Mouse (Mus musculus): Measurements from ENCODE around the gene Ercc8. TPM values are rescaled to one million over a fixed set of nuclear protein-coding genes. Genes with fewer than 3 reads are reported as not detected.

Ercc8 gene
- polyA plus RNA-seq, 1 experiment from 2014 or later, result 25.6 TPM

DNA sequence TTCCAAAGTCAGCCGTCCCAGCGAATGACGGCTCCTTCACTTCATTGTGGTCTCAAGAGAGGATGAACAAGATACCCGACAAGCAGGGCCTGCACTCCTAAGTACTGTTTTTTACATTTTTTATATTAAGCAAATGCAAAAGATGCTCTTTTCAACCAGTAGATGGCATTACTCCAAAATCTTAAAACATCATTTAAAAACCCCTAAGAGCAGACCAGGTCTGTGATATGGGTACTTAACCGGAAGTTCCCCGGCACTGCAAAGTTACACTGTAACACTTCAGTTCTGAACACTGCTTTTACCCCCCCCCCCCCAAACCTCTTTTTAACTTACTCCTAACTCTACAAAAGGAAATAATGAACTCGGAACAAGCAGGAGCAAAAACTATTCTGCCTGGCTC is 29.5 kb upstream of the Ercc8 start:
- H3K27ac ChIP-seq, result no peak overlapping the region
- H3K36me3 ChIP-seq (ENCODE audit: poor library complexity, severe bottlenecking), result no peaks in the 10 kb centered on the region
- no peak for ATAC-seq
- 50% methylated on average over 7 of the region's 7 CpGs for WGBS
- H3K9me3 ChIP-seq (replicated peaks), result no peaks in the 10 kb centered on the region
- H3K4me2 ChIP-seq, result no peak overlapping the region
- peaks cover 2% of the 10 kb centered on the region; the same call in 1 of the 2 replicates for H3K4me1 ChIP-seq
- no peak overlapping the region for H3K9ac ChIP-seq
- no peaks in the 10 kb centered on the region for H3K27me3 ChIP-seq
- no peak overlapping the region for H3K4me3 ChIP-seq

DNA sequence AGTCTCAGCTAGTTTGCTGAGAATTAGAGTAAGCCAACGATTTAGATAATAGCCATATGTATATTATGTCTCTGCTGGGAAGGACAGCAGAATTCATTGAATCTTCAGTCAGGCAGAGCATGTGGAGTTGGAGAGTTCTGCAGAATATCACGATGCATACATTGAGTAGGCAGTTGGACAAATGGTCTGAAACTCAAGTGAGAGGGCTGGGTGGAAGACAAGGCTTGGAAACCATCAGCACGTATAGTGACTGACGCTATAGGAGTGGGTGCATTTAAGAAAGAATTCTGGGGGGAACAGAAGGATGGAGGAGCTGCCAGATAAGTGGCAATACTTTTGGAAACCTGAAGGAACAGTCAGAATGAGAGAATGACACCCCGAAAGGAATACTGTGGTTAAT is 27.8 kb upstream of the Ercc8 start:
- no peaks in the 10 kb centered on the region for H3K4me1 ChIP-seq
- no peak for ATAC-seq
- H3K4me3 ChIP-seq, result no peak overlapping the region
- H3K9me3 ChIP-seq (replicated peaks), result no peaks in the 10 kb centered on the region
- H3K9ac ChIP-seq, result no peak overlapping the region
- WGBS, result 92% methylated on average over 5 of the region's 5 CpGs
- no peak overlapping the region for H3K27ac ChIP-seq
- H3K27me3 ChIP-seq, result no peaks in the 10 kb centered on the region
- H3K4me2 ChIP-seq, result no peak overlapping the region
- no peaks in the 10 kb centered on the region for H3K36me3 ChIP-seq (ENCODE audit: poor library complexity, severe bottlenecking)

DNA sequence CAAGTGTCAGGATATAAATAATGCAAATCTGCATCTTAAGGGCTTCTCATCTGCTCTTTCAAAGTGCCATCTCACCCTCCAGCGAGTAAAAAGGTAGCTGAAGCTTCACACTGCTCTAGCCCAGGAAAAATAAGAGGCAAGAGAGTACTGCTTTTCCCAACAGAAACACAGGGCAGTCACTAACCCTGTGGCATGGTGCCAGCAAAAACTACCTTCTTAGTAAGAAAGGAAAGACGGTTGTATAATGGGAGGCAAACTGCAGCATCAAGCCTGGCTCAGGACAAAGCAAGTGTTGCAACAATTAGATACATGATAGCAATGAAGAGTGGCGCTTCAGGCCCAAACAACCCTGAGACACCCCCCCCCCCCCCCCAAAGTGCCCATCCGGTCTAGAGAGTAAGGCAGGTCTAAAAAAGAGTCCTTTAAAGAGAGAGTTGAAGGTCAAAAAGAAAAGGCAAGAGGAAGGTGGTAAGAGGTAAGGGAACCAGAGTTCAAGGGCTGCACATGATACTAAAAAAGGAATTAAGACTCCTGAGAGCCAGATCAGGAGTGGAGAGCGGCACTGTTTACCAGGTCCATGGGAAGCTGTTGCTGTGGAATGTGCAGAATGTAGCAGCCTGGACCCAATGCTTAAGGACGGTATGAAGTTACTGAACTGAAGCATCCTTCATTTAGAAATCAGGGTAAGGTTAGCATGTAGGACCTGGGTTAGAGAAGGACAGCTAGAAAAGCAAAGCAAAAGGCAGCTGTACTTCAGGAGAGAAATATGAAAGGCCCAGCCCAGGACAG is 26.3 kb upstream of the Ercc8 start:
- ATAC-seq, result no peak
- H3K9ac ChIP-seq, result no peak overlapping the region
- H3K36me3 ChIP-seq (ENCODE audit: poor library complexity, severe bottlenecking), result no peaks in the 10 kb centered on the region
- H3K4me1 ChIP-seq, result no peaks in the 10 kb centered on the region
- H3K4me2 ChIP-seq, result no peak overlapping the region
- no peaks in the 10 kb centered on the region for H3K9me3 ChIP-seq (replicated peaks)
- H3K27ac ChIP-seq, result no peak overlapping the region
- H3K27me3 ChIP-seq, result no peaks in the 10 kb centered on the region
- no peak overlapping the region for H3K4me3 ChIP-seq
- WGBS, result 62% methylated on average over 6 of the region's 6 CpGs

DNA sequence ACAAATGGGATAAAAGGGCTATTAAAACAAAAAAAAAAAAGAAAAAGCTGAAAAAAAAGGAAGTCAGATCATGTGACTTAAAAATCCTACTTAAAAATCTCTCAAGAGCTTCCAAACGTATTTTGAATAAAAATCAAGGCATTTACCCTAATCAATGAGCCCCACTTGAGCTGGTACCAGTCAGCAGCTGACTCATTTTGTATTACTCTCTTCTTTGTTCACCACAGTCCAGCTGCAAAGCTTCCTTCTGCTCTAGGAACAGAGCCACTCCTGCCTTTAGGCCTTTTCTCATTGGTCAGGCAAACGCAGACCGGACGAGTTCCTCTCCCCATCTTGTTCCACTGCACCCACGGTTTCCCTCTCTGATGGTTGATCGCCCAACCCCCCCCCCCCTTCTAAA is 22.9 kb upstream of the Ercc8 start:
- Histone ChIP-seq H3K4me1 (no peaks in the 10 kb centered on the region), H3K36me3 (ENCODE audit: poor library complexity, severe bottlenecking) (no peaks in the 10 kb centered on the region), H3K9me3 (replicated peaks) (no peaks in the 10 kb centered on the region), H3K27ac (no peak overlapping the region), H3K4me2 (no peak overlapping the region), H3K9ac (no peak overlapping the region), H3K4me3 (no peak overlapping the region), H3K27me3 (no peaks in the 10 kb centered on the region)
- WGBS, result 64% methylated on average over 6 of the region's 6 CpGs
- ATAC-seq, result peak; percentile 82; the same call in 1 of the 2 replicates

DNA sequence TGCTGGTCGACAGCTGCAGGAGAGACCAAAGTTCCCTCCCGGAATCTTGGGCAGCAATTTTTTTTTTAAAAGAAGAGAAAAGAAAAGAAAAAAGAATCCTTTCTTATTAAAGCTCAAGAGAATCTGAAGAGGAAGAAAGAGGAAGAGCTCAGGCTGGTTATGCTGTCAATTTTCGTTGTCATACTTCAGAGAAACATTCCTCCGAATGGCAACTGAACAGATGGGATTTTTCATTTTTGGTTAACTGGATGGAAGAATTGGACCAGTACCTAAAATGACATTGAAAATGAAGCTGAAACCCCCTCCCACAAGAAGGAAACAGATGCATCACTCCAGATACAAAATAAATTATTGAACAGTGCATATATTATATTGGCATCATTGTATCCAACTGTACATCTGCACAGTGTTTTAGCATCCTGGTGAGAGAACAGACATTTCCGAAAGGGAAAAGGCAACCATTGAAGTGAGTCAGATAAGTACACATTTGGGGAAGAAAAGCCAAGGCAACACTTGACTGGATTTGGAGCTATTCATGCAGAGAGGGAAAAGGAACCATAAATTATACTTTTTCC is 20.0 kb upstream of the Ercc8 start:
- Histone ChIP-seq H3K9ac (no peak overlapping the region), H3K4me2 (no peak overlapping the region), H3K27me3 (no peaks in the 10 kb centered on the region), H3K9me3 (replicated peaks) (no peaks in the 10 kb centered on the region), H3K27ac (no peak overlapping the region), H3K4me1 (no peaks in the 10 kb centered on the region), H3K4me3 (no peak overlapping the region), H3K36me3 (ENCODE audit: poor library complexity, severe bottlenecking) (no peaks in the 10 kb centered on the region)
- WGBS, result 87% methylated on average over 5 of the region's 5 CpGs
- ATAC-seq, result no peak; the same call in 1 of the 2 replicates

DNA sequence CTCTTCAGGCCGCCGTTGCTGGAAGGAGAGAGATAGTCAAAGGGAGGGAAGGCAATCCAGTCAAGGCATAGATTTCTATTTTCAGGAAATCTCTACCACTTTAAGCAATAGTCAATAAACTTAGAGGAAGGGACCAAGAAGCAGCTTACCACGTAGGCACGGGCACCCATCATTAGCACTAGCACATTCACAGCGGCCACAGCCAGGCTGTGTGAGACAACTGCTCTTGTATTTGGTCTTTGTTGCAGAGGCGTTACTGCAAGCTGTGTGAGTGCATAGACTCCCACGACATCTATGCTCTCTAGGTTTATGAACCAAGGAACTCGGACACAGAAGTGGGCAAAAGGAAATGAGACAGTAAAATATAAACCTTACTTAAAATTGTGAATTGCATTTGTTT is 14.4 kb upstream of the Ercc8 start:
- Histone ChIP-seq H3K27me3 (no peaks in the 10 kb centered on the region), H3K4me1 (no peaks in the 10 kb centered on the region), H3K36me3 (ENCODE audit: poor library complexity, severe bottlenecking) (no peaks in the 10 kb centered on the region), H3K4me3 (no peak overlapping the region), H3K9me3 (replicated peaks) (no peaks in the 10 kb centered on the region; the same call in 1 of the 2 replicates), H3K9ac (no peak overlapping the region), H3K4me2 (no peak overlapping the region), H3K27ac (no peak overlapping the region)
- ATAC-seq, result no peak
- WGBS, result 91% methylated on average over 8 of the region's 8 CpGs

DNA sequence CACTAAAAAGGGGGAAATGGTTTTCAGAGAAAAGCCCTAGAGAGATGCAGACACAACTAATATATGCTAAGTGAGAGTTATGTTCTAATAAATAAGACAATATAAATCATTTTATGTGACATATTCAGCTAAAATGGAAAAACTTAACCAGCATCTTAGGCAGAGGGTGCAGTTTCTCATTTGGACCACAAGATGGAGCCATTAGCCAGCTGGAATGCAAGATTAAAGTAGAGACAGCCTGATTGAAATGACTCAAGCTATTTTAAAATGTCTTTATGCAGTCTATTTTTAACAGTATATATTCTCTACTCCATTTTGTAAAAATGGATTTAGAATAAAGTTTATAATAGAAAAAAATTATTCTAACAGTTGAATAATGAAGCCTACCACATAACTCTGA is 6.7 kb upstream of the Ercc8 start:
- Histone ChIP-seq H3K4me2 (no peak overlapping the region), H3K4me3 (no peak overlapping the region), H3K27me3 (no peaks in the 10 kb centered on the region), H3K4me1 (no peaks in the 10 kb centered on the region), H3K36me3 (ENCODE audit: poor library complexity, severe bottlenecking) (no peaks in the 10 kb centered on the region), H3K9ac (no peak overlapping the region), H3K27ac (no peak overlapping the region), H3K9me3 (replicated peaks) (no peaks in the 10 kb centered on the region; the same call in 1 of the 2 replicates)
- ATAC-seq, result no peak

DNA sequence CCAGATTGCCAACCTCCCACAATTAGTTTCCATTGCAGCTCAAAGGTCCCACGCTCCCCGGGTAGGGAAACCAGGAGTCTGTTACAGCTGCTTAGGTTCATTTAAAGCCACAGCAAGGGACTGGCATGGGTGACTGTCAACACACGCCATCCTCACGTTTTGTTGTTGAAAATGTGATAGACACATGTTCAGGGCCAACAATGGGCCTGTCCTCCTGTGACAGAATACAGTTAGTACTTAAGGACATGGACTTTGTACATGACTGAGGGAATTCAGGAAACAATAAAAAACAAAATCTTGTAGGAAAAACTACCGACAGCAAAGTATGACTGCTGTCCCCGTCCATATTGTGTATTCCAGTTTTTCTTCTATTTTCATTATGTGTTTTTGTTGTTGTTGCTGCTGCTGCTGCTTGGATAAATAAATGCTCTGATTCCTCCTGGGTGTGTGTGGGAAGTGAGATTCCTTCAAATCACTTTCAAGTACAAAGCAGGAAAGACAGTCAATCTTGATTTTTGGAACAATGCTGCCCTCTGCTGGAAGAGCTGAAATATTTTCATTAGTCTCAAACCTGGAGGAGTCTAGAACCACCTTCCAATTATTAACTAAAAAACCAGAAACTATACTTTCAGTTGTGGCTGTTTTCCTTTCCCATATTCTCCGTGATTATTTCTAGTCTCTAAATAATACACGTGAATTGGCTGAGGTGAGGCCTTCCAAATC is 5.7 kb upstream of the Ercc8 start:
- no peak overlapping the region for H3K4me3 ChIP-seq
- no peak overlapping the region for H3K27ac ChIP-seq
- no peaks in the 10 kb centered on the region for H3K9me3 ChIP-seq (replicated peaks)
- no peaks in the 10 kb centered on the region for H3K36me3 ChIP-seq (ENCODE audit: poor library complexity, severe bottlenecking)
- WGBS, result 64% methylated on average over 8 of the region's 8 CpGs
- H3K4me1 ChIP-seq, result peaks cover 4% of the 10 kb centered on the region
- H3K4me2 ChIP-seq, result no peak overlapping the region
- peak; percentile 61 for ATAC-seq
- H3K27me3 ChIP-seq, result no peaks in the 10 kb centered on the region
- no peak overlapping the region for H3K9ac ChIP-seq

DNA sequence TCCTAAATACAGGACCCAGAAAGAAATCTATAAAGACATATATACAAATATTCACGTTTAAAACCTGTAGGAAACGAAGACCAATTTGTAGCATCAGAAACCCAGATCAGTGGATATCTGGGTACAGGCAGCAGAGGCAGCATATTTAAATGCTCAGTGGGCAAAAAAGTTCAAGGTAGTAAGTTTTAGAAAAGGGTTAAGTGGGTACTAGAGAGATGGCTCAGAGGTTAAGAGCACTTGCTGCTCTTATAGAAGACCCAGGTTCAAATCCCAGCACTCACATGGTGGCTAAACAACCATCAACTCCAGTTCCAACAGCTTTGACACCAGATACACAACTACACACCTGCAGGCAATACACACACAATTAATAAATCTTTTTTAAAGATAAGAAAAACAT is 1.4 kb upstream of the Ercc8 start:
- Histone ChIP-seq H3K27ac (no peak overlapping the region), H3K27me3 (no peaks in the 10 kb centered on the region), H3K9me3 (replicated peaks) (no peaks in the 10 kb centered on the region), H3K36me3 (ENCODE audit: poor library complexity, severe bottlenecking) (peaks cover 11% of the 10 kb centered on the region), H3K9ac (no peak overlapping the region), H3K4me2 (peak overlapping the region; percentile 89), H3K4me1 (peaks cover 16% of the 10 kb centered on the region), H3K4me3 (peak overlapping the region; percentile 88; the same call in 1 of the 2 replicates)
- 89% methylated on average over 2 of the region's 2 CpGs for WGBS
- ATAC-seq, result no peak

DNA sequence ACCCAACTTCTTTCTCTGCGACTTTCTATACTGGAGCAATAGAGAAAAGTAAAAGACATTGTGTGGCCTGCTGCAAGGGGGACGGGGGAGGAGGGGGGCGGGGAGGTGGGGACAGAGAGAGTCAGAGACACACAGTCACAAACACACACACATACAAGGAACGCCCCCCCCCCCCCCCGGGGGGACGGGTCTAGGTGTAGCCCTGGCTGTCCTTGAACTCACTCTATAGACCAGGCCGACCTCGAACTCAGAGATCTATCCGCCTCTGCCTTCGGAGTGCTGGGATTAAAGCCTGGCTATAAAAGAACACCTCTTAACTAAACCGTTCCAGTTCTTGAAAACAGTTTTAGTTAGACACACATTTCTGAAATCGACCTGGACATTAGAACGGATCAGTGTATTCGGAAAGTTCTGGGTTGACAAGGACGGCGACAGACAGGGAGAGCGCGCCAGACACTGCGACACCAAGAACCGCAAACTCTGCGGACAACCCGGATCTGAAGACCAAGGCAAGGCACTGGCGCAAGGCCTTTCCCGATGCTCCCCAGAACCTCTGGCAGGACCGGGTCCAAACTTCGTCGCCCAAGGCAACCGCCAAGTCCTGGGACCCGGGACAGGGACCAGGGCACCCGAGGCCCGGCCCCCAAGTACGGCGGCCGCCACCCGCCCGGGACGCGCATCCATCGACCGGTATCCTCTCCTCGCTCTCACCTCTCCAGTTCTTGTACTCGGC is 633 bp upstream of the Ercc8 start:
- Histone ChIP-seq H3K9me3 (replicated peaks) (no peaks in the 10 kb centered on the region), H3K4me3 (peak overlapping the region; percentile 88), H3K4me2 (peak overlapping the region; percentile 89), H3K4me1 (peaks cover 16% of the 10 kb centered on the region), H3K36me3 (ENCODE audit: poor library complexity, severe bottlenecking) (peaks cover 13% of the 10 kb centered on the region), H3K27ac (no peak overlapping the region), H3K9ac (peak overlapping the region; percentile 79), H3K27me3 (no peaks in the 10 kb centered on the region)
- no peak for ATAC-seq
- 1% methylated on average over 41 of the region's 42 CpGs for WGBS

DNA sequence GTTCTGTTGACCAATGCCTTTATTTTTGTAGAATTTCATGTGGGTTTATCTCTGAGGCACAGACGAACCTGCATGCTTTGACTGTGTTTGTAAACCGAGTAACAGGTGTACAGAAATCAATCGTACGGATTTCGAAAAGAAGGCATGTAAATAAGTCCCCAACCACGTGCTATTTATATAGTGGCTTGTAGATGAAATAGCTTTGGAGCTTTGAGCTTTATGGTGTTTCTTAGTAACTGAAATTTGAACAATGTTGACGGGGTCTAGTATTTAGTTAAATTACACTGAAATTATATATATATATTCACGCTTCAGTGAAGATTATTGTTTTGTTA is 677 bp downstream of the Ercc8 start:
- Histone ChIP-seq H3K9me3 (replicated peaks) (no peaks in the 10 kb centered on the region), H3K4me2 (peak overlapping the region; percentile 89), H3K4me3 (peak overlapping the region; percentile 88), H3K27me3 (no peaks in the 10 kb centered on the region), H3K27ac (no peak overlapping the region), H3K9ac (peak overlapping the region; percentile 69), H3K36me3 (ENCODE audit: poor library complexity, severe bottlenecking) (peaks cover 16% of the 10 kb centered on the region), H3K4me1 (peaks cover 16% of the 10 kb centered on the region)
- WGBS, result 5% methylated on average over 8 of the region's 8 CpGs
- no peak for ATAC-seq

DNA sequence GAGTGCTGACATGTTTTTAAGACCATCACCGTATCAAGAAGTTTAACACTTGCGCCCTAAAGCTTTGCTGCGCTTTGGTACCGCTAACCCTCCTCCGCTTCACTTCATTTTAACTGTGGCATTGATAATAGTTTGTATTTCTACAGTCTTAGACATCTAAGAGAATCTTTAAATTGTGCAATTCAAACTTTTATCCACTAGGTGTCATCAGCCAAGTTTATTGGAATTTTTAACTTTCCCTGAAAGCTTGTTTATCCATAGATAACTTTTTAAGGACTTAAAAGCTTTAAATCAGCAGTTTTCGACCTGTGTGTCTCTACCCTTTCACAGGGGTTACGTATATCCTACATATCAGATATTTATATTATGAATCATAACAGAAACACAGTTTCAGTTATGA is 1.4 kb downstream of the Ercc8 start:
- no peak overlapping the region for H3K9ac ChIP-seq
- peaks cover 16% of the 10 kb centered on the region for H3K4me1 ChIP-seq
- no peaks in the 10 kb centered on the region for H3K27me3 ChIP-seq
- H3K4me2 ChIP-seq, result peak overlapping the region; percentile 89
- no peaks in the 10 kb centered on the region for H3K9me3 ChIP-seq (replicated peaks)
- H3K4me3 ChIP-seq, result peak overlapping the region; percentile 88; the same call in 1 of the 2 replicates
- H3K36me3 ChIP-seq (ENCODE audit: poor library complexity, severe bottlenecking), result peaks cover 16% of the 10 kb centered on the region
- H3K27ac ChIP-seq, result no peak overlapping the region
- 69% methylated on average over 7 of the region's 7 CpGs for WGBS
- no peak for ATAC-seq

Measured in forebrain, embryonic 13.5 days (tissue).